Mouse (Mus musculus): ENCODE measurements around the gene Pmfbp1. TPM values are rescaled to one million over a fixed set of nuclear protein-coding genes. Genes with fewer than 3 reads are reported as not detected.
"Not testable (repeated sequence)": the region's sequence is repeated elsewhere in the genome, so short reads cannot be mapped to it uniquely, and the experiment has no call there.

Pmfbp1 gene
- total RNA-seq (2021), result not detected
- long read RNA-seq, experiment 1, result 0 reads
- long read RNA-seq, experiment 2, result 0 reads

DNA sequence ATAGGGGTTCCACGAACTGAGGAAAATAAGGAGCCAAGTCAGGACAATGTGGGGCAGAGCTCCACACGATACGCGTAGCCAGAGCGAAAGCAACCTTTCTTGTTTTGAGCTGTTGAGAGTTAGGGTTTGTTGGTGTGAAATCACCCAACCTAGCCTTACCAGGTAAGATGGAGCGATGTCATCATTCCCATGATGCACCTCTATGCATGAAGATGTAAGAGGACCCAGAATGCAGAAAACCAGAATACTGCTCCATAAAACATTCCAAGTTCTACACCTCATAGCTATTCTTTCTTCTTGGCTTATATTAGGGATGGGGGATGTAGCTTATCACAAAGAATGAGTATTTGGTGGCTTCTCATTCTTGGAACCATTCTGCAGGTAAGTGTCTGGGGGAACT is at the start of gene Pmfbp1:
Pmfbp1 (plus strand) TSS at position 301 of the 400 bp plus-strand sequence.
- no peak for DNase-seq (ENCODE audit: low spot score)

DNA sequence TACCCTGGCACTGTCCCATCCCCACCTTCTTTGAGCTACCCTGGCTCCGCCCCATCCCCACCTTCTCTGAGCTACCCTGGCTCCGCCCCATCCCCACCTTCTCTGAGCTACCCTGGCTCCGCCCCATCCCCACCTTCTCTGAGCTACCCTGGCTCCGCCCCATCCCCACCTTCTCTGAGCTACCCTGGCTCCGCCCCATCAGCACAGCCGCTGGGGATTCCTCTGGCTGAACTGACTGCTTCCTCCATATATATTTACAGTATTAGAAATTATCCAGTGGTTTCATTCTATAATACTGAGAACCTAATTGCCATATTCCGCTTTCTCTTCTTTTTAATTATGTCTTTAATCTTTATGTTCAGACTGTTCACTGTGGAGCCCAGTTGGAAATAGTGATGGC is 46.9 kb upstream of the Pmfbp1 start:
- not testable (repeated sequence) for DNase-seq (ENCODE audit: low spot score)

DNA sequence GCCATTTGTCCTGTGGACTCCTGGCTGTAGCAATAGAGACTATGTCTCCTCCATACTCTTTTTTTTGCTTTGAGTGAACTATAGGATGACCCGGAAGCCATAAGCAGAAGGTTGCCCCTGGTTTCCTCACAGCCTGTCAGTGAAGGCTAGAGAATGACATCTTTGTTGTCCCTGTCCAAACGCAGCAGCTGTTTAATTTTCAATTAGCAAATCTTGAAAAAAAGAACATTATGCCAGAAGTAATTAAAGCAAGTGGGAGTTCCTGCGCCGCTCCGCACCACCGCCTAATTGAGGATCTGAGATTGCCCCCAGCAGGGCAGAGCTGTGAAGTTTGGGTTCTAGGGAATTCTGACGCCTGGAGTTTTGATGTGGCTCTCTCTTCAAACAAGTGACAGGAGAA is 42.8 kb upstream of the Pmfbp1 start:
- DNase-seq (ENCODE audit: low spot score), result no peak

DNA sequence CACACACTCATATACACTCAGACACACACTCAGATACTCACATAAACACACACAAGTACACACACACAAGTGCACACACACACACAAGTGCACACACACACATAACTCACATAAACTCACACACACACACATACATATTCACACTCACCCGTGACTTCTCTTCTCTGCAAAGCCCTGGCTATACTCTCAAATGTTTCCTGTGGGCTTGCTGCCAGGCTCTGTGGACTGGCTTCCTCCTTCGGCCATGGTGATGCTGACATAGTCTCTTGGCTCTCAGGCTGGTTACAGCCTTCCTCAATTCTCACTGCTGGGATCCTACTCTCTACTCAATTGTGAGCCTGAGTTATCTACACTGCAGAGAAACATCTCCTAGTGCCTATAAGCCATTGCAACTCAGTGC is 38.7 kb upstream of the Pmfbp1 start:
- no peak for DNase-seq (ENCODE audit: low spot score)

DNA sequence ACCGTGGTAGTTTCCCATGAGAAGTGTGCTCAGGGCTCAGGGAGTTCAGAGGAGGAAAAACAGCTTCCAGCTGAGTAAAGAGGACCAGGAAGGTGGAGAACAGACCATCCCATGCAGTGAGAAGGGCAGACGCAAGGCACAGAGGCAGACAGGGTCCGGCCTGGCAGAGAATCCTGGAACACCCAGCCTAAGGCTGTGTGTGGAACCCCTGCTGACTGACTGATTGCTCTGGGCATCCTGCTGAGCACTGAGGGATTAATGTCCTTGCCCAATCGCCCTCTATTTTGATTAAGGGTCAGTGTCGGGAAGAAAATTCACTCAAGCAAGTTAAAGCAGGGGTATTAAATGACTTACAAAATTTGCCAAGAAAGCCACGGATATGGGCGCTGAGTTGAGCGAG is 36.4 kb upstream of the Pmfbp1 start:
- no peak for DNase-seq (ENCODE audit: low spot score)

DNA sequence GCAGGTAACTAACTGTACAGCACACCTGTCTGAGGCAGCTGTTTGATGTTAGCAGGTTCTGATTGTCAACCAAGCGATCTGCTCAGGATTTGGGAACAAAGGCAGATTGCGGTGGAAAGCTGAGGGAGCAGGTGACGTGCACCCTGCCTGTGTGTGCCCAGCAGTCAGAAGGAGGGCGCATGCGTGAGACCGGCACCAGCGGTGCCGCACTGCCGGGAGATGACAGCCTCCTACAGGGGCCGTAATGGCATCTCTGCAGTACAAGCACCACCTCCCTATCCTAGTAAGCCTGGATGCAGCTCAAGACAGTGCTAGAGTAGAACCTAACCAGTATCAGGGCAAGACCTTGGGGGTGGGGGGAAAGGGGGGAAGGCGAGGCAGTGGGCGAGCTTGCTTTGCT is 35.2 kb upstream of the Pmfbp1 start:
- DNase-seq (ENCODE audit: low spot score), result no peak

DNA sequence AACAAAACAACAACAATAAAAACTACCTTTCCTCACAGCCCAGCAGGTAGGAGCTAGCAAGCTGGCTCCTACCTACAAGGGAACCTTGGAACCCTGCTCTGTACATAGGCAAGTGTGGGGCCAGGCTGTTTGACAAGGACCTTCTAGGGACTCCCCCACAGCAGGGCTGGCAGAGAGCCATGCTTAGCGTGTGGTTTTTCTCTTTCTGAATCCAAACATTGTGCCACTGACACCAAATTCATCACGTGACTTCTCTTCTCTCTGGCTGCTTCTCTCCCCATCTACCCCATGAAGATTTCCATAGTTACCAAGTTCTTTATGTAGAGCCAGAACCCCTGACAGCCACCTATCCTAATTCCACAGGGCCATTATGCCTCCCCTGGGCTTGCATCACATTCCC is 30.8 kb upstream of the Pmfbp1 start:
- DNase-seq (ENCODE audit: low spot score), result no peak

DNA sequence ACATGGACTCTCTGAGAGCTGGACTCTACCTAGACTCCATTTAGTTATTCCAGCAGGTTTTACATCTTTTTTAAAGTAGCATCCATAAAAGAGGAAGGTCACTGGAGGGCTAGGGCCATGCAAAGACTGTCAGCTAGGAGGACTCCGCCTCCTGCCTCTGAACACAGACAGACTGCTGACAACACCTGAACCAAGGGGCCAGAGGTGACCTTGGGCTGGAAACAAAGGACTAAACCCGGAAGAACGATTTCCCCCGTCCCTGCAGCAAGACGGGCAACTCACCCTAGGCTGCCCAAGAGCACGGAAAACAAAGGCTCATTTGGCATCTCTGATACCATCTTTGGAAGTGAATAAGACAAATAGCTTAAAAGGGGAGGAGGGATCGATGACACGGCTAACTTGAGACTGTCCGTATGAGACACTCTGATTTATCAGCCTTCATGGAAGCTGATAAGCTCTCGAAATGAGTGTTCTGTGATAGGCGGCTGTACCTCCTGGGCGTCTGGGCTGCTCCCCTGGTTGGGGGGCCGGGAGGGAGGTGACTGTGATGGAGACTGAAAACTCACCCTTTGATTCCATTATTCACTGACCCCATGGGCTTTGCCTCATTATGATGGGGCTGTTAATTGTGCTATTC is 30.0 kb upstream of the Pmfbp1 start:
- no peak for DNase-seq (ENCODE audit: low spot score)

DNA sequence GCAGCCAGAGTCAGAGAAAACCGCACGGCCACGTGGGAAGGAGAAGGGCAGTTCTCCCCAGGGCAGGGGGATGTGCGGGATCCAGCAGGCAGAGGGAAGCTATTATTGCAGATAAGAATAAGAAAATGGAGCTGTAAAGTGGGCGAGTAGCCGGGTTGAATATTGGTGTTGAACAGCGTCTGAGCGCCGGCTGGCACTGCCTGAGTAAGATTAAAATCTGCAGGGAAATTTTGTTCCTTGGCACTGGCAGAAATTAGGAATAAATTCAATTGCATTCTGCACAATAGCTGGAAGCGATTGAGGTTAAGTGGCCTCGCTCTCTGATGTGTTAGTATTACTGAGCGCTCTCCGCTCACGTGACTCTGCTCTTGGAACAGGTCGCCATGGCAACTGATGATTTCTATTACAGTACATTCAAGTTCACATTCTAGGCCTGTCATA is 29.4 kb upstream of the Pmfbp1 start:
- DNase-seq (ENCODE audit: low spot score), result no peak

DNA sequence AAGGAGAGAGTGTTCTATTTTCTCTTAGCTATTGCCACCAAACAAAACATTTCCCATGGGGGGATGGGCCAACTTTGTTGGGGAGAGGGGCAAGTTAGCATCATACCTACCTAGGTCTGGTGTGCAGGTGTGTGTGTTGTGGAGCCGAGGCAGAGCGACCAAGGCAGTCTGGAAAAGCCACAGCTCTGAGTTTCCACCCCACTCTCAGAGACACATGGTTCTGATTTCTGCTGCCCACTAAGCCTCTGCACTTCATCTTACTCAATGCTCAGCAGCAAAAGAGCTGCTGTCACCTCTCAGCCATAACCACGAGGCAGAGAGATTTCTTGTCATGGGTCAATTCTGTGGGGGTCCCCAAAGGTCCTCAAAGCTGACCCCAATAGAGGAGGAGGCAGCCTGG is 28.8 kb upstream of the Pmfbp1 start:
- no peak for DNase-seq (ENCODE audit: low spot score)

DNA sequence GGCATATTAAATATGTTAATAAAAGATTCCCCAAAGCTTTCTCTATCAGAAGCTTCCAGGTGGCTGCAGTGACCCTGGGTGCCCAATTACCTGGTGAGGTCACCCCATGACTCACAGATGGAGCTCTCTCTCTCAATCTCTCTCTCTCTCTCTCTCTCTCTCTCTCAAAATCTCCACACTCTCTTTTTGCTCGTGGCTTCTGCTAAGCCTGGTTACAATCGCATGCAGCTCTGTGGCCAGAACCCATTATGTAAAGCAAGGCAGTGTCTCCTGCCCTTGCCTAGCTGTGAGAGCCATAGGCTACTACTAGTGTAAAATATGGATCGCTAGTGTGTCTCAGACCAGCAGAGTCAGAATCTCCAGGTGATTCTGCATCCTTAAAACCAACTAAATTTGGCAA is 28.1 kb upstream of the Pmfbp1 start:
- no peak for DNase-seq (ENCODE audit: low spot score)

DNA sequence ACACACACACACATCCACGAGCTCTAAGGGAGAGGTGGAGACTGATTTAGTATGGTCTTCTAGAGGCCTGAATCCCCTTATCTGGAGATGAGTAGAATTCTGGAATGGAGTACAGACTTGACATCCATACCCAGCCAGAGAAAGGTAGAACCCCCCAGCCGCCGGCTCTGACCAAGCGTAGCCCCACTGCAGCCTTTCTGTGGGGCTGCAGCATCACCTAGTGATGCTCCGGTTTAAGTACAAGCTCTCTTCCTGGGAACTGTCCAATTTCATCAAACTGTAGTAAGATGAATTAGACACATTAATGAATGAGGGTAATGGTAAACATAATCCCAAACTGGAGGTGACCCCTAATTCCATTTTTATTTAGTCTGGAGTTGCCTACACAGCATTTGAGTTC is 26.3 kb upstream of the Pmfbp1 start:
- DNase-seq (ENCODE audit: low spot score), result no peak

DNA sequence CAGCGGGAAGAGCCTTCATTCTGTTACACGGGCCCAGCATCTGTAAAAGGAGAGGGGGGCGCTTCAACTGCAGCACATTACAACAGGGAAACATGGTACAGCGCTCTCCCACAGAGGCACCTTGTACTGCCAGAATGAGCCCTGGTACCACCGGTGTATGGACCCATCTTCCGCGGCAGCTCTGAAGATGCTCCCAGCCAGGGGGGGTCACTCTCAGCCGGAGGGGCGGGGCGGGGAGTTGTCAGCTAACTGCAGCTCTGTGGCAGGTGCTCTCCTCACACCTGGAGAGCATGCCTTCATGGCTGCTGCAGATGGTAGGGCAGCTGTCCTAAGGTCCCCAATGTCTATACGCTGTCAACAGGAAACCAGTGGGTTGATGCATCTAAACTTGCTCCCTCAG is 25.7 kb upstream of the Pmfbp1 start:
- no peak for DNase-seq (ENCODE audit: low spot score)

DNA sequence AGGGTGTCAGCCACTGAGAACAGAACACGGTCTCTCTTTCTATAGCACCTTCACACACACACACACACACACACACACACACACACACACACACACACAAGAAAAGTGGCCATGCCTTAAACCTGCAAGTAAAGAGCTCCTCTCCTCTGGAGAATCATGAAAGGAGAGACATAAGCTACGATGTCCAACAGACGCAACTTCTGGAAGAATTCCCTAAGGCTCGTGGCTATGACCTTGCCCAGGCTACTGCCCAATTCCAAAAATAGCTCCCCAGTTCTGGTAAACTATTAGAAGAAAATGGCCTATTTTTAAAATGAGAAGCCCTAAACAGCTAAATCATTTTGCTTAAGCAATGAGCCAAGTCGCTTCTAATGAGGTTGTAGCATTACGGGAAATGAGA is 22.0 kb upstream of the Pmfbp1 start:
- peak; percentile 60 for DNase-seq (ENCODE audit: low spot score)

DNA sequence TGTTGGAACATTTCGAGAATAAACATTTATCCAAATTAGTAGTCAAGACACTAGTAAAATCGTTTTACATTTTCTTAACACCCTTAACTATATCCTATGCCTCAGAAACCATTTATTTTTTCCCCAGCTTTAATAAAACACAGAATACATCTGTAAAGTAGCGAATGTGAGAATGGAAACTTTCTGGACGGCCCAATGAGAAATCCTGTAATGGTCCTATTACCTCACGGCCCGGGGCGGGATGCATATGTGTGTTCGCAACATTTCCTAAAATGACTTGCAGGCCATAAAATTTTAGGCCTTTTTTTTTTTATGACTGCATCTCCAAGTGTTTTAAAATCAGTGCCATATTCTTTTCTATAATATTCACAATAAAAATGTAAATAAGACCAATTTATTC is 21.4 kb upstream of the Pmfbp1 start:
- DNase-seq (ENCODE audit: low spot score), result no peak

DNA sequence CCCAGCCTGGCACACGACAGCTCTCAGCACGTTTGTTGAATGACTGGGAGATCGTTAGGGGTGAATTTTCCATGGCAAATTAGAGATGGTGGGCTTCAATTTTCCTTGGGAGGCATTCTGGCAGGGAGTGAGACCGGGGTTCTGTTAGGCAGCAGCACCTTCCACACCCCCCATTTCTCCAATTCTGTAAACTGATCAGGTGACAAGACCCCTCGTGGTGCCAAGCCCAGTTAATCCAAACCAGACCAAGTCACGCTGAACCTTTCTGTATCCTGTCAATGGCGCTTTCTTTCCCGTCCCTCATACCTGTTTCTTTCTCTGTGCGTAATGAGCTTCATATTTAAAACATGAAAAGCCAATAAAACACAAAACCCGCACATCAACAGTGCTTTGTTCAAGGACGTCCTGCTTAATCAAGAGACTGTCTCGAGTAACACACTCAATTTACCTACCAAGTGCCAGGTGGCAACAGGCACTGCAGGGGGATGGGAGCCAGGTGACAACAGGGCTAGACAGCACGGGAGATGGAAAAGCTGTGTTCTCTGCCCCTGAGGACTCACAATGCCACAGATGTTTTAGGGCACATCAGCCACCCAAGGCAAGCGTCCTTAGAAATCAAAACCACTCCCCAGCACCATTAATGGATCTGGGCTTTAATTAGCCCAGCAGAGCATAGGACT is 19.2 kb upstream of the Pmfbp1 start:
- no peak for DNase-seq (ENCODE audit: low spot score)

DNA sequence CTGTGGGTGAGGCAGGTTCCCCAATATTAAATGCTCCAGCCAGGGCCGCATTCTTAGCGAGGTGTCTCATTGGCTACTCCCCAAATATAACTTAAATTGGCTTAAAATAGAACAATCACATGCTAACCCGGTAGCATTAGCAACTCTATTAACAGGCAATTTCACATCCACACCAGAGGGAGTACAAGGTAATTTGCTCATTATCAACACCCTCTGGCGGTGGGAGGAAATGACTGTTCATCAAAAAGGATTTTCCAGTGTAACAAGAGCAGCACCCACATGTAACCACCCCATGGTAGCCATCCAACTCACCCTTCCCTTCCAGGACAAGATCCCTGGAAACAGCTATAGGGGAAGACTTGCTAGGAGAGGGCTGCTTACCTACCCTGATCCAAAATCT is 18.4 kb upstream of the Pmfbp1 start:
- no peak for DNase-seq (ENCODE audit: low spot score)

DNA sequence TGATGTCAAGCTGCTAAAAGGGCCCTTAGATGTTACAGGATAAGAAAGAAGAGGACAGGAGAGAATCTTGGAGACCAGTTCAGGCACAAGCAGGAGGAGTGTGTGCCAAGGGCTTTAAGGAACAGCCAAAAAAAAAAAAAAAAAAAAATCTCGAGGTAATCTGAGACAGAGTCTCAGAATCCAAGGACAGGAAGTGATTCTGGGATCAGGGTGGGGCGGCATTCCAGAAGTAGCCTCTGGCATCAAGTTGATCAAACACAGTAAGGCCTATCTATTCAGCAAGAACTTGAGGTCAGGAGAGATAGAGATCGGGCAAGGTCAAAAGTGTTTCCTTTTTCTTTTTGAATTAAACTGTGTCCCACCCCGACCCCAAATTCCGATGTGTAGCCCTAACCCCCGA is 15.2 kb upstream of the Pmfbp1 start:
- DNase-seq (ENCODE audit: low spot score), result no peak

DNA sequence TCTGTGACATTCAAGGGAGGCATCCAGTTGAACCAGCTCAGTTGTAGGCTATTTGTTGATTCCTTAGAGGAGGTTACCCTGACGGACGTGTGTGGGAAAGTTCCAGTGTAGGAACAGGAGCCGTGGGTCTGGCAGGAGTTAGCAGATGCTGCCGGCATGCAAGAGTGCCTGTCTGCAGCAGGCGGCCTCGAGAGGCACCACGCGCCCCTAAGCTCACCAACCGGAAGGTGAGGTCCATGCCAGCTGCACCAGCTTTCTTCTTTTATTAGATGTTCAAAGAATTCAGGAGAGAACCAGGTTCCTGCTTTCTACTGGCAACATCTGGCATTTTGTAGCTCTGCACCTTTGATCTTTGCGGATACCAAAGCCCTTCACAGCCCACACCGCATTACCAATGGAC is 9.1 kb upstream of the Pmfbp1 start:
- DNase-seq (ENCODE audit: low spot score), result no peak

DNA sequence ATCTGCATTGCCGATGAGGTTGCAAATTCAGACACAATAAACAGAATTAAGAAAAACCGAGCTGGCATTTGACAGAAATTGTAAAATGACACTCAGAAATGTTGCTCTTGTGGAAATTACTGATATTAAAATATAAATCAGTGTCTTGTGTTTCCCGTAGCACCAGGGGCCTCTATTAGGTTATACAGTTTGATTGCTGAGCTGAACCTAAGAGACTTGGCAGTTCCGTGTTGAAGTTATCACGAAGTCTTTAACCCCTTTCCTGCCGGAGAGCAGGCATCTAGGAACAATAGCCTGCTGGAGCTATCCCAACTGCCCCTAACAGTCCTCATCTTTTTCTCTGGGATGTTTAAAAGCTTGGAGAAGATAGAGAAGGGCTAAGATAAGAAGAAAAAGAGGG is 8.3 kb upstream of the Pmfbp1 start:
- no peak for DNase-seq (ENCODE audit: low spot score)

DNA sequence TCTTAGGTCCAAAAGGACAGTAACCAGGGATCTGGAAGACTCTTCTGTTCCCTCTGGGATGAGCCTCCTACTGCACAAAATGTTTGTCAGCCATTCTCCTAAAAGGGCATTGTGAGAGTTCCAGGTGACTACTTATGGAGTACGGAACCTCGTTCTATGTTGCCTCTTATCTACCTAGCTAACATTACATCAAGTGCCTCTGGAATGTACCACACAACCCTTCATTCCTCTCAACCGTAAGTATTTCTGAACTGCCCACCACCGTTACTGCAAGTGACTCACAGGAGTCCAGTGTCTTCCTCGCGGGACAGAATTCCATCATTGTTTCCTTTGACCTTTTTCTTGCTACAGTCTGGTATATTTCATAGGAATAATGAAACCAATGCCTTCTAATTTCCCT is 1.0 kb upstream of the Pmfbp1 start:
- no peak for DNase-seq (ENCODE audit: low spot score)

DNA sequence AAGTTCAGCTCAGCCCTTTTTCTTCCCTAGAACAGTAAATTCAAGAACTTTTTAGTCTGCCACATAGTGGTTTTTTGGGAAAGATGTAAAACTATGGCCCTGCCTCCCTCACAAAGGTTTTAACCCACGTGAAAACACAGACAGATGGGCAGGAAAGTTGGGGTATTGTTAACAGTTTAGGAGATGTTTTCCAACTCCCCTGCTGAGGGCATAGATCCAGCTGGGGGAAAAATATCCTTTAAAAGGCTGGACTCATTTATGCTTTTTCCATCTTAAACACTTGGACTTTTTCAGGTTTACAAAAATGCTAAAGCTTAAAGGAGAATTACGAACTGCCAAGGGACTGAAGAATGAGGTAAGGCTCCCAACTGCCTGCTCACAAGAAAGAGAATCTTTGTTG is 774 bp downstream of the Pmfbp1 start:
- no peak for DNase-seq (ENCODE audit: low spot score)

DNA sequence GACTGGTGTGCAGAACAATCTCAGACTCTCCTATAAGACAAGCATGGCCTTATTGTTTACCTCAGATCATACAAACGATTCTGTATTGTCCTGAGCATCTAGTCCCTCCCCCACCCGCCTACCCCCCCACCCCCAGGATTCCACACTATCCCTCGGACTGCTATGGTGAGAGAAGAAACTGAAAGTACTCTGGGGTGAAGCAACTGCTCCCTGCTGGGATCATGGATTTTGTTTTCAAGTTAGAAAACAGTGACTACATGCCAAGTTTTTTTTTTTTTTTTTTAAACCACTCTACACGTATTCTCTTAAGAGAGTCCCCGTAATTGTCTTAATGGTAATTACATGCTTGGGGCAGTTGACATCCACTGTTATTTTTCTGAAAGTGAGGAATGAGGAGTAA is 3.6 kb downstream of the Pmfbp1 start:
- DNase-seq (ENCODE audit: low spot score), result no peak

All from gastrocnemius, adult 18-20 months (tissue).